Mouse (Mus musculus) heart, adult 2 months (tissue): ENCODE data around the gene Rnf144a.

ENCODE experiments used
- CTCF ChIP-seq: fragments of 200-600 bp; IDR thresholded peaks from 2 replicates; pipeline ENCODE4 v1.8.1; 2022; ENCODE audit warnings: antibody characterized with exemption, mild to moderate bottlenecking, moderate library complexity
- POLR2A ChIP-seq: fragments of 200-500 bp; IDR thresholded peaks from 2 replicates; pipeline ENCODE4 v1.6.1; 2011; ENCODE audit warnings: mild to moderate bottlenecking, low read depth, low read length, control low read depth; ENCODE audit not compliant: insufficient read depth

GRCm38 (mm10) chr12:26280719-26281480 is 134.2 kb downstream of the Rnf144a start:
- TF ChIP-seq POLR2A (no peak), CTCF (no peak)
